ENCODE assay signal across 7 mouse cellular contexts in genomic region chr5:112179213-112180057, GRCm38 (mm10).
DNase-seq lines count a peak whose midpoint lies in the region; ATAC-seq and TF ChIP-seq lines count a peak whose summit lies in the region.

No protein-coding gene starts in this region.

- TF ChIP-seq CTCF in stomach, postnatal 0 days (IDR thresholded peaks at IDR 0.05; ENCODE audit: low read depth) = peak; percentile 78

- no peaks in the 10 kb centered on the region for H3K4me1 ChIP-seq in stomach, postnatal 0 days (replicated peaks; ENCODE audit: control insufficient read depth, insufficient read depth)

- no peaks in the 10 kb centered on the region for H3K27me3 ChIP-seq in stomach, postnatal 0 days (ENCODE audit: control insufficient read depth, insufficient read depth, low read length)

- no peak overlapping the region for H3K9ac ChIP-seq in stomach, postnatal 0 days (ENCODE audit: low read length)

- TF ChIP-seq EP300 in stomach, postnatal 0 days (optimal IDR thresholded peaks at IDR 0.05) = no peak

- peak; percentile 96 for ATAC-seq in common myeloid progenitor, adult 5-6 weeks (replicated peaks; ENCODE audit: low read depth, poor library complexity, severe bottlenecking)
- ATAC-seq in granulocyte monocyte progenitor cell, adult 5-6 weeks (replicated peaks; ENCODE audit: poor library complexity, severe bottlenecking) = peak; percentile 99
- peak; percentile 24; the same call in 1 of the 2 replicates for ATAC-seq in megakaryocyte-erythroid progenitor cell, adult 5-6 weeks (replicated peaks; ENCODE audit: low FRiP score, low TSS enrichment, poor library complexity, severe bottlenecking)
- 0 out of 2 replicates have a peak, but pooled peaks have one; percentile 45 for ATAC-seq in stomach, postnatal 0 days (ENCODE audit: low FRiP score, low TSS enrichment)

- peak; percentile 9 for DNase-seq in right cerebral cortex, adult 18-20 months
- no peak for DNase-seq in right cerebral cortex, postnatal 25 days
- peak; percentile 18 for DNase-seq in kidney, postnatal 14 days
- peak; percentile 57 for DNase-seq in stomach, postnatal 0 days (ENCODE audit: low spot score)

- peak overlapping the region; percentile 44 for H3K4me2 ChIP-seq in stomach, postnatal 0 days (replicated peaks; ENCODE audit: low read depth)

- no peaks in the 10 kb centered on the region for H3K36me3 ChIP-seq in stomach, postnatal 0 days (ENCODE audit: control insufficient read depth, insufficient read depth, low read length)

- no peak overlapping the region for H3K27ac ChIP-seq in stomach, postnatal 0 days (replicated peaks)

- 12% methylated on average over 25 of the region's 25 CpGs for WGBS in stomach, postnatal 0 days

- peak overlapping the region; percentile 24; the same call in 1 of the 2 replicates for H3K4me3 ChIP-seq in stomach, postnatal 0 days (ENCODE audit: low read depth, low read length)

- no peaks in the 10 kb centered on the region for H3K9me3 ChIP-seq in stomach, postnatal 0 days (ENCODE audit: control insufficient read depth, low read length)

Comparison
In these comparisons a context has a peak if more than half of its experiments do, and no peak if none do; other contexts are left out.
1. ATAC-seq: peak in every context shown above with its lines; median percentile 99 in granulocyte monocyte progenitor cell, adult 5-6 weeks; 96 in common myeloid progenitor, adult 5-6 weeks; 45 in stomach, postnatal 0 days; 24 in megakaryocyte-erythroid progenitor cell, adult 5-6 weeks.